Mouse (Mus musculus) left cerebral cortex, adult 9 months (tissue): ENCODE measurements around the gene Rubcn.
"Not testable (repeated sequence)": the region's sequence is repeated elsewhere in the genome, so short reads cannot be mapped to it uniquely, and the experiment has no call there.

Source experiments
- DNase-seq, 2 experiments: peaks; one replicate each; pipeline ENCODE4 v3.0.0; 2022; ENCODE audit warnings: low spot score in 2 of 2

Rubcn gene

DNA sequence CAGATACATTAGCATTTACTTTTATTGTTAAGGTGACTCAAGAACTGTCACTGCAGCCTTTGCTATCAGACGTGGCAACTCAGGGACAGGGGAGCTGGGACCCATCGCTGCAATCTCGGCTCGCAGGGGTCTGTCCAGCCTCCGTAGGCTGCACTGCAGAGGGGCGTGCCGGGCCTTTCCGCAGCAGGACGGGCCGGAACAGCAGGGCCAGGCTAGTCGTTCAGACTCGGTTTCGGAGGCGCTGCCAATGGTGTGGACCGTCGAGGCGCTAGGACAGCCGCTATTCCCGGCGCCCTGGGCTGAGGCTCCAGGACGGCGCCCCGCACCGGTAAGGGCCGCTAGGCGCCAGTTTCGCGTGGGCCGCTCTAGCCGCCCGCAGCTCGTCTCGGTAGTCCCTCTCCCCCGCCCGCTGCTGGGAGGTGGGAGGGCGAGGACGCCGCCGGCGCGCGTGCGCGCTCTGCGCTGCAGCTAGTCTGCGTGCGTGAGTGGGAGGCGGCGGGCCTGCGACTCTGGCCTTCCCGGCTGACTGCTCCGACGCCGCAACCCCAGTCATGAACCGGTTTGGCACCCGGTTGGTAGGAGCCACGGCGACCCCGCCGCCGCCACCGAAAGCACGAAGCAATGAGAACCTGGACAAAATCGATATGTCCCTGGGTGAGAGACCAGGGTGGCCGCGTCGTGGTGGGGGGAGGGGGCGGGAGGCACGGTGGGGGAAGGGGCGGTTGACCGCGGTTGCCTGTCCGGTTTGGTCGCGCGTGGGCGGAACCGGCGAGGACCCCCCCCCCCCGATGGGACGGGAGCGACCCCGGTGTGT, at the start of gene Rubcn, which contains the start of gene Fyttd1:
Gene Rubcn (minus strand): TSS at position 424 of the 814 bp plus-strand sequence.
Gene Fyttd1 (plus strand): TSS at position 158 of the 814 bp plus-strand sequence.
- DNase-seq: peak; percentile 90 to 95

DNA sequence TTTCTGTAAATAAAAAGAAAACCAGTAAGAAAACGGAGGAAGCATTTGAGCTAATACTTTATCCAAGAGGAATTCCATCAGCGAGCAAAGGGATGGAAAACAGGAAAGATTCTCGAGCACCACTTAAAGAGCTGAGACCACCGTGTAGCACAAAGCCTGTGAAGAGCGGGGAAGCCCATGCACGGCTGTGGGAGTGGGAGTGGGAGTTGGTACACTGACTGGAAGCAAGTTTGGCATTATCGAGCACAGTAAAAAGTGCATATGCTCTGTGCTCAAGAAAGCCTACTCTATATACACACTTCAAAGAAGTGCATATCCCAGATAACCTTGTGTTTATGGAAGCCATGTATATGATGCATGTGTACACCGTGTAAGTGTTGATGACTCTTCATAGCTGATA, 49.5 kb upstream of the Rubcn start:
- DNase-seq: no peak

DNA sequence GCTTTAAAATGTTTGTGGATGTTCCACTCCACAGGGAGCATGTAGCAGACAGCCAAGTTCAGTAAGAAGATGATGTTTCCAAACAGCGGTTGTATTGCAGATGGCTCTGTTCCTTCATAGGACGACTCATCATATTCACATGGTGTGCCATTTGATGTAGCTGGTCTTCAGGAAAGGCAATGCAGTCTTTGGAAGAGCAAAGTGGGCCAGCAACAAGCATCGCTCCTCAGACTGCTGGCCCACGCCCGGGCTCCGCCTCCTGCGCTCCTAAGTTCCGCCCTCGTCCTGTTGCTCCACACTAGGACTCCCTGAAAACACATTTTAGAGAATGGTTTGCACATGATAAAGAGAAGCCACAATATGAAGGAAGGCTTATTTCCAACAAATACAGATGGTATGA, 49.1 kb upstream of the Rubcn start:
- DNase-seq: not testable (repeated sequence)

DNA sequence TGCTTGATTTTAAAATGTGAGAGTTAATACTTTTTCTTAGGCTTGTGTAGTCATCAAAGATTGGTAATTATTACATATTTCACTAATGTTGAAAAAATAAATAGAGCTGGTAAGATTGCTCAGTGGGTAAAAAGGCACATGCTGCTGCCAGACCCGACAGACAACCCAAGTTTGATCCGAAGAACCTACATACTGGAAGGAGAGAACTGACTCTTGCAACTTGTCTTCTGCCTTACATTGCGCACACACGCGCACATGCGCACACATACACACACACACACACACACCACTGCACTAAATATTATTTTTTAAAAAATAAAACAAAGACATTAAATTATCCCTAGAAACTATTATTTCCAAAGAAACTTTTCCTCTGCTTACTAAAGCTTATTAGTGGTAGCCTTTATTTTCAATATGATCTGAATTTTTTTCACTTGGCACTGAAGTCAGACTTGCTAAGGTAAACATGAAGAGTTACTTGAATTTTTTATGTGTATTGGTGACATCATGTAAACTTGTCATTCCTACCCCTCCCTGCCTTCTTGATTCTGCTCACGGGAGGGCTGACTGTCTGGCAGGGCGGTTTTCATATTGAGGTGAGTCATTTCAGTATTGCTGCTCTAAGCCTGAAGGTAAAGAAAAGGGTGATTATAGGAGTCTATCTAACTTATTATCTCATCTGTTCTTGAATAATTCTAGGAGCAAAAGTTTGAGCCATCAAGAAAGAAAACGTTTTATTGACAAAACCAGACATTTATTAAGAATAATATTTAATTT, 37.9 kb upstream of the Rubcn start:
- no peak for DNase-seq

DNA sequence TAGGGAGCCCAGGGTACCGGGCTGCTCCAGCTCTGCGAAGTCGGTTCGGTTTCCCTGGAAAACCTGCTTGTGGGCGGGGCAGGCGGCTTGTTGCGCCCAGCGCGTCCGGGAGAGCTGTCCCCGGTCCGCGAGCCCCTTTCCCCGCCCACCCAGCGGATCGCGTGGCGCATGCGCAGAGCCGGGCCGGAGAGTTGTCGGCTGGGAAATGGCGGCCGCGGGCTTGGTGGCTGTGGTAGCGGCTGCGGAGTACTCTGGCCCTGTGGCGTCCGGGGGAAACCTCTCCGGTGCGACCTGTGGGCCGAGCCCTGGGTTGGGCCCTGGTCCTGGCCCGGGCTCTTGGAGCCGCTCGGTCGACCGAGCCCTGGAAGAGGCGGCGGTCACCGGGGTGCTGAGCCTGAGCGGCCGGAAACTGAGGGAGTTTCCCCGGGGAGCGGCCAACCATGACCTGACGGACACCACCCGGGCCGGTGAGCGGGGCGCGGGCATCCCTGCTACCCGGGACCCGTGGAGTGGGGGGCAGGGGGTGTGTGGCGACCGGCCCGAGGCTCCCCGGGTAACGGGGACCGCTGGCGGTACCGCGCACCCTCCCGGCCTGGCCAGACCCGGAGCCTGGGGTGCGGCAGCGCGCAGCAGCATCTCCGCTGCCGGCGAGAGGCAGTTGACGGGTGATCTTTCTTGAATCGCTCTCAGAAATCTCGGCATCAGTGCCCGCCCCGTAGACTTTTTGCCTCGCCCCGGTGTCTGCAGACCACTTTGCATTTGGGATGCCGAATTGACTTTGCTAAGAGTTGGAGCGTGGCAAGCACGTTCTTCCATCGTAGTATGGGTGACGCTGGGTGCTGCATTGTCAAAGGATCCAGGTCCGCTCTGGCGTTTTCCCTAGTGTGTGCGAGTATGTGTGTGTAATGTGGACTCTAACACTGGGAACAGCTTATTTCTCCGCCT, 36.6 kb upstream of the Rubcn start, which contains the start of gene Lrch3:
Gene Lrch3 (plus strand): TSS at position 164 of the 945 bp plus-strand sequence.
- DNase-seq: peak; percentile 52 to 92

DNA sequence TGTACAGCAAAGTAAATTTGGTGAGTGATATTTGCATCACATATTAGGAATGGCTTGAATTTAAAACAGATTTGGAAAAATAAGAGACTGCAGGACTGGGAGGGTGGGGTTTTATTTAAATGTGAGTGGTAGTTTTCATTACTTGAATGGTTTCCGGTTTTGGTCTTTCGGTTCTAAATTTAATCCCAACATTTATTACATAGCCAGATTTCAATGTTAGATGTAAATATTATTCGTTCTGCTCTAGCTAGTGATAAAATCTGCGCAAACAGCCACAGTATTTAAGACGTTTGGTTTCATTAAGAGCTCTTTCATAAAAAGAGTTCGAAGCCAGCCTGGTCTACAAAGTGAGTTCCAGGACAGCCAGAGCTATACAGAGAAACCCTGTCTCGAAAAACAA, 35.6 kb upstream of the Rubcn start:
- no peak for DNase-seq

DNA sequence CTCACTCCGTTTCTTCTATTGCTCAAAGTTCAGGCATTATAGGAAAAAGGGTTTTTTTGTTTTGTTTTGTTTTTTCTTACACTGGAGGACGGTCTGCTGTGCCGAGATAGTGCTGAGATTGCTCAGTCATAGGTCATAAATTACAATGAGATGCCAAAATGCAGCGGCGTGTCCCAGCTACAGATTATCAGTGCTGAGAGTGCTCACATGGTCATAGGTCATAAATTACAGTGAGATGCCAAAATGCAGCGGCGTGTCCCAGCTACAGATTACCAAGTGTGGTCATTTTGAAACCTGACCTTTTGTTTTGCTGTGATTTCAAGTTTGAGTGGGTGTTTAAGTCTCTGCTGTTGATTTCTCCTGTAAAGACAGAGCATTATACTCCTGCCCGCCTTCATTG, 29.2 kb upstream of the Rubcn start:
- no peak for DNase-seq

DNA sequence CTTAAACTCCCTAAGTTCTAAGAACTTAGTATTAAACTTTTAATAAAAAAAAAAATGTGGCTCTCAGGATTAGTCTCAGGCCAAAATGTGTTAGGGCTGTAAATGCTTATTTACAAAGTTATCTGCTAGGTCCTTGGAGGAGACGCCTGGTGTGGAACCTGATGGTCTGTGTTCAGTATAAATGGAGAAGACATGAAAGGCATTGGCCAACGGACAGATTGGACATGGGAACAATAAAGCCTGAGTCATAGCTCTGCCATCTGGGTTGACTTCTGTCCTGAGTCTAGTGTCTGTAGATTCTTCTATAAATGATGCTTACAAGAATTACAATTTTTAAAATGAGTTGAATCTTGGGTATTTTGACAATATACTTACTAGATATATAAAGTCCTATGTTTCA, 28.6 kb upstream of the Rubcn start:
- no peak for DNase-seq

DNA sequence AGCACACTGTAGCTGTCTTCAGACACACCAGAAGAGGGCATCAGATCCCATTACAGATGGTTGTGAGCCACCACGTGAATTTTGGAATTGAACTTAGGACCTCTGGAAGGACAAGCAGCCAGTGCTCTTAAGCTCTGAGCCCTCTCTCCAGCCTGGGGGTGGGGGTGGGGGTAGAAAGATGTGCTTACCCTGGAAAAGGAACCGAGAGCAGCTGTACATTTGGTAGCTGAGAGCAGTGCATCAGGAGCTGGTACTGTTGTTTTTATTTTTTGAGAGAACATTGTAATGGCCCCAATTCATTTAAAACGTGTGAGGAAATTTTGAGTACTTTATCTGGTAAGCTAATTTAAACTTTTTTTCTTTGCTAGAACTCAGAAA, 24.5 kb upstream of the Rubcn start:
- DNase-seq: no peak

DNA sequence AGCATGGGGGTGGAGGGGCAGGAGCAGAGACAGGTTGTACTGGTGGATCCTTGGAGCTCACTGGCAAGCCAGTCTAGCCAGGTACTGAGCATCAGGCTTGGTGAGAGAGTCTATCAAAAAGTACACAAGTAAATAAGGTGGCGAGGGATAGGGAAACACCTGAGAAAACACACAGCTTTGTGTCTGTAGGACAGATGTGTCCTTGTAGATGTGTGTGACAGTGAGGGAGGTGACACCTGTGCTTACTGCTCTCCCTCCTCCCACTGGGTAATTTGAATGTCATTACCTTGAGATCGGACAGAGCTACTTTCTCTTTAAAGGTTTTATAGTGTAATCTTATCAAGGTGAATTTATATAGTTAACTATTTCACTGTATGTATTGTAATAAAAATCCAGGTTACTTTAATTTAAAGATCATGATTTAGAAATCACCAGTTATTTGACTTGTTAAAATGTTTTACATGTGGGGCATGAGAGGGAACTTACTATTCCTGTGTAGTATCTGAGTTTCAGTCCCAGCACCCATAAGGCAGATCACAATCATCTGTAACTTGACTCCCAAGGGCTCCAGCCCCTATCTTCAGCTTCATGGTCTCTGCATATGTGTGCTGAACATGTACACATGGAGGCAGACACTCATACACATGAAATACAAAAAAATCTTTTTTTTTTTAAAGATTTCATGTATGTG, 23.9 kb upstream of the Rubcn start:
- no peak for DNase-seq

DNA sequence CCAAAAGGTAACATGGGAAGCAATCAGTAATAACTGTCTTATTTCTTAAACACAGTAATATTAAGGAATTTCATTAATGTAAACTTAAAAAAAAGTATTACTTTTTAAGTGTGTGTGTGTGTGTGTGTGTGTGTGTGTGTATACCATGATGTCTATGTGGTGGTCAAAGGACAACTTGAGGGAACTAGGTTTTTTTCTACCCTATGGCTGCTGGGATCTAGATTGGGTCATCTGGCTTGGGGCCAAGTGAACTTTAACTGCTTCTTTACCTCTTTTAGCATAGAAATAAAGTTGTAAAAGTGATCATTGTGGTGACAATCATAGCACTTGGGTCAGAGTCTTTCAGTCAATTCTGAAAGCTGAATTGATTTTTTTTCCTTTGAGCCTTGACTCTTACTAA, 18.6 kb upstream of the Rubcn start:
- no peak for DNase-seq

DNA sequence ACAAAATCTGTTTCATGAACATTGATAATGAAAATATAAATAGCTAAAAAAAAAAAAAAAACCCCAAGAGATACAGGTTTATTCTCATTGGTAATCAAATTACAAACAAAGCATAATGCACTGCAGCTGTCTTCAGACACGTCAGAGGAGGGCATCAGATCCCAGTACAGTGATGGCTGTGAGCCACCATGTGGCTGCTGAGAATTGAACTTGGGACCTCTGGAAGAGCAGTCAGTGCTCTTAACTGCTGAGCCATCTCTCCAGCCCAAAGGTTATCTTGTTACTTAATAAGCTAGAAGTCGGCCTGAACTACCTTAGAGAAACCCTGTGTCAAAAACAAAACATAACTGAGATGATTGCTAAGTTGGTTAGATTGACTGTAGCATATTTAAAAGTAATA, 12.3 kb upstream of the Rubcn start:
- no peak for DNase-seq

DNA sequence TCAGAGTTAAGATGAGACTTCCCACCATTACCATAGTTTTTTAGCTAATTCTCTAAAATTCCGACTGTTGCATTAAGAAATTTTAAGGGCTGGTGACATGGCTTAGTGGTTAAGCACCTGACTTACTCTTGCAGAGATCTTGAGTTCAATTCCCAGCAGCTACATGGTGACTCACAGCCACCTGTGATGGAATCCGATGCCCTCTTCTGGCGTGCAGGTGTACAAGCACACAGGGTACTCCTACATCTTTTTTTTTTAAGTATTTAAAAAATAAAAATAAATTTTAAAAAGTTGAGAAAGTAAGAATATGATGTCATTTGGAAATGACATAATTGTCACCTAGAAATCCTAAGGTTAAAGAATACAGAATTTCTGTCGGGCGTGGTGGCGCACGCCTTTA, 10.4 kb upstream of the Rubcn start:
- DNase-seq: no peak

DNA sequence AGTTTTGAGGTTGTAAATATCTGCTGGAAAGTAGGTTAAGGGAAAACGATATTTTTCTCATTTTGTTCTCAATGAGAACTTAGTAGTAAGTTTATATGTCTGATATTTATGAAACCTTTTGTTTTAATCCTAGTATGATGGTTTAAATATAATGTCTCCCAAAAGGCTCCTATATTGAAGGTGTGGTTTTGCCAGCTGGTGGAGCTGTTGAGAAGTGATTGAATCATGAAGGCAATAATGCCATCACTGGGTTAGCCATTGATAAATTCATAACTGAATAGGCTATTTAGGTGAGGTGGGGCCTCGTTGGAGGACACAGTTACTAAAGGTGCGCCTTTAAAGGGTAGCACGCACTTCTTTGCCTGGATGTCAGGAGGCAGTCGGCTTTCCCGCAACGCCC, 4.0 kb upstream of the Rubcn start:
- DNase-seq: no peak

DNA sequence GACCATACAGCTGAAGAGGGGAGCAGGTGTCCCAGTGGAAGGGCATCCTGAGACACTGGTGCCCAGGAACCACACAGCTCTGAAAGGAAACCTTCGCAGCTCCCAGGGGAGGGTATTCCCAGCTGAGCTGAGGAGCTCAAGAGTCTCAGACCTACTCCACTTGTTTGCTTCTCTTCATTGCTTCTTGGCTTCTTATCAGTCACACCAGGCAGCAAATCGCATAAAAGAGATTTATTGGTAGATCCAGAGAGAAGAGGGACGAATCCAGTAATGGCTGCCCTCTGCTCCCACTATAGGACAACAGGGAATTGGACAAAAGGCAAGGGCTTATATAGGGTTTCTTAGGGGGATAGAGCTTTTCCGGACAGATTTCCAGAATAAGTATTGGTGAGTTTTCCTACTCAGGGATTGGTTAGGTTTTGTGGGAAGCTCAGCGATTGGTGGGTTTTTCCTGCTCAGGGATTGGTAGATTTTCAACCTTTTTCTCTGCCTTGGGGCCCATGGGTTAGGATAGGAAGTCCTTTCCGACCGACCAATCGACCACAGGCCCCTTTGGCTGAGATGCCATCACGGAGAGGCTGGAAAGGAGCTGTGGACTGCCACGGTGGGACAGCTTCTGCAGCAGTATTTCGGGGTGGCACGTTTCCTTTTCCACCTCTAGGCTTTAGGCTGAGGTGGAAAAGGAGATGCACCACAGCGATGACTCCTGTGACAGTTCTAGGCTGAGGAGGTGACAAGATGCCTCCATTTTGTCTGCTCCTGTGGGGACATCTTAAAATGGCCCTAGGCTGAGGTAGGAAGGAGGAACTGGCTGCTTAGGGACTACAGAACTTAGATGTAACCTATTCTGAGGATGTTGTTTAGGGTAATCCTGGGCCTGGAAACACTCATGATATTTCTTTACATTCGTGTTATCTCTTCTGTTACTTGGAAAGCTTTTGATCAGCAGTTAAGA, 1.7 kb upstream of the Rubcn start:
- no peak for DNase-seq

DNA sequence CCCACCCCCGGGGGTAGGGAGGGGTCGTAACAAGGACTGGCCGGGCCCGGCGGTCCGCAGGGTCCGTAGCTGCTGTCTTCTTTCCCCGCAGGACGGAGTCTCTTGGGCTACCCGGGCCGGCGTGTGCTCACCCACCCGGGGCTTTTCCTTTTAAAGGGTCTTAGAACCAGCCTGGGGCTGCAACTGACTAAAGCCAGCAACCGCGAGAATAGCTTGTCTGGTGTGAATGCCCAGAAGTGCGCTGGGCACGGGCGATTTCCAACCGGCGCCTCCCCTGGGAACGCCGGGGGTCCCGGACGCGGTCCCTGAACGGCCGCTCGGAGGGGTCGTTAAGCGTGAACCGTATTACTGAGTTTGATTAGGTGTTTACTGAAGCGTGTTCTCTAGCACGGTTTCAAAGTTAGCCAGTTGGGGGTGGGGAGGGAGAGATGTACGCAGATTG, 612 bp upstream of the Rubcn start:
- DNase-seq: no peak

DNA sequence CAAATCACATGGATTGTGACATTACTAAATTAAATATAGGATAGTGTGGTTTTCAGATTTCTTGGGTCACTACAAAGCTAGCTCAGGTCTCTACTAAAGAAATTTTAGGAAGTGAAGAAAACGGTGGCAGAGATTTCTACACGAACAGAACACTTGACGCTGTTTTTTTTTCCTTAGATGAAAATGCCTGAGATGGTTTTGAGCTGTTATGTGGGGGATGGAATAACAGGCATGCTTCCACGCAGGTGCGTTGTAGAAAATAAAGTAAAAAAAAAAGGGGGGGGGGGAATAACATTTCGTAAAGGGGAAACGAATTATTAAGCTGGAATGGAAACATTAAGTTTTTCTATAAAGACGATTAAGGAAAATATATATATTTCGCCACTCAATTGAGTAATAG, 735 bp downstream of the Rubcn start:
- DNase-seq: no peak

DNA sequence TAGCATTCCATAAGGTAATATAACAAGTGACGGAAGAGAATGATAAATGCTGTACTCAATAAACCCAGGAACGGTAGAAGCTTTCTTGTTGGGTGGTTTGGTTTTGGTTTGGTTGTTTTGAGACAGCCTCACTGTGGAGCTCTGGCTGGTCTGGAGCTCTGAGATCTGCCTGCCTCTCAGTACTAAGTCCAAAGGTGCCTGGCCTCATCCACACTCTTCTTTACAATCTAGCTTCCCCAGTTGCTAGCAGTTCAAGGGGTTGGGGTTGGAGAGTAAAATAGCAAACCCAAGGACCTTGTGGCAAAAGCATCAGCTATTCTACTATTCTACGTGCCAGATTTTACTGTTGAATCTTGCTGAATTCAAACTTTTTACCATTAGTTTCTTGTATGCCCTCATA, 1.7 kb downstream of the Rubcn start:
- DNase-seq: no peak

DNA sequence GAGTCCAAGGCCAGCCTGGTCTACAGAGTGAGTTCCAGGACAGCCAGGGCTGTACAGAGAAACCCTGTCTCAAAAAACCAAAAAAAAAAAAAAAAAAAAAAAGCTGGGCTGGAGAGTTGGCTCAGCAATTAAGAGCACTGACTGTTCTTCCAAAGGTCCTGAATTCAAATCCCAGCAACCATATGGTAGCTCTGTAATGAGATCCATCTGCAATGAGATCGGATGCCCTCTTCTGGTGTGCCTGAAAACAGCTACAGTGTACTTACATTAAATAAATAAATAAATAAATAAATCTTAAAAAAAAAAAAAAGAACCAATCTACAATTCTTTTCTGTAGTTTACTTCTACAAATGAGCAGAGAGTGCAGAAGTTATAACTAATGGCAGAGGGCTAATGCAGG, 2.3 kb downstream of the Rubcn start:
- not testable (repeated sequence) for DNase-seq

DNA sequence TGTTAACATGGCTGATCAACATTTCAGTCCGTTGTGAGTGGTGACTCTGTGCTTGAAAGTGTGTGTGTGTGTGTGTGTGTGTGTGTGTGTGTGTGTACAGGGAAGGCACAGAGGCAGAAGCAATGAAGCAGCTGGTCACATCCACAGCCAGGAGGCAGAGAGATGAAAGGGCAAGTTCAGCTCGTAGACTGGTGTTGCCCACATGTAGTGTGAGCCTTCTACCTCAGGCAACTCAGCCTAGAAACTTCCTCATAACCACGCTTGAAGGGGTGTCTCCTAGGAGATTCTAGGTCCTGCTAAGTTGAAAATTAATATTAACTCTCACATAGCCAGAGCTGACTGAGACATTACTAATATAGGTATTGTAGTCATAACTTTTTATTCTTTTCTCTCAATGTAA, 4.2 kb downstream of the Rubcn start:
- DNase-seq: no peak
